Mouse (Mus musculus) cerebellum, postnatal 10 days (tissue): ENCODE data around the gene Memo1.
"Not testable (repeated sequence)": the region's sequence is repeated elsewhere in the genome, so short reads cannot be mapped to it uniquely, and the experiment has no call there.

Source experiments
- DNase-seq, 2 experiments: peaks; one replicate each; pipeline ENCODE4 v3.0.0; 2021; ENCODE audit warnings: mixed read lengths in 2 of 2

The Memo1 gene

GRCm38 (mm10) chr17:74242788-74243187, 52.5 kb downstream of the Memo1 start:
- DNase-seq = no peak

DNA sequence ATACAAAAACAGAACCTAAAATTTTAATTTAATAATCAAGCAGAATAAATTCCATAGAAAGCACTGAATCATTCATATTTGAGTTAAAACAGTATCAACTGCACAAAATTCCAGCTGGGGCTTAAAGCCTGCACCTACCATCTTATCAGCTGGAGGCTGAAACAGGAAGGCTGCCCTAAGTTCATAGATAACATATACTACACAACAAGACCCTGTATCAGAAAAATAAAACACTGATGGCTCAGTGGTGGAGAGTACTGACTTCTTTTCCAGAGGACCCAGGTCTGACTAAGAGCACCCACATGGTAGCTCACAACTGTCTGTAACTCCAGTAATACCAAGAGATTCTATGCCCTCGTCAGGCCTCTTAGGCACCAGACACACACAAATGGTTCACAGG, 55.0 kb downstream of the Memo1 start:
- no peak for DNase-seq

GRCm38 (mm10) chr17:74228131-74228759, 67.1 kb downstream of the Memo1 start:
- DNase-seq = no peak

GRCm38 (mm10) chr17:74217304-74217703, 78.0 kb downstream of the Memo1 start:
- no peak for DNase-seq

- DNase-seq = not testable (repeated sequence)
Observed at GRCm38 (mm10) chr17:74212831-74213524, 82.3 kb downstream of the Memo1 start.

DNA sequence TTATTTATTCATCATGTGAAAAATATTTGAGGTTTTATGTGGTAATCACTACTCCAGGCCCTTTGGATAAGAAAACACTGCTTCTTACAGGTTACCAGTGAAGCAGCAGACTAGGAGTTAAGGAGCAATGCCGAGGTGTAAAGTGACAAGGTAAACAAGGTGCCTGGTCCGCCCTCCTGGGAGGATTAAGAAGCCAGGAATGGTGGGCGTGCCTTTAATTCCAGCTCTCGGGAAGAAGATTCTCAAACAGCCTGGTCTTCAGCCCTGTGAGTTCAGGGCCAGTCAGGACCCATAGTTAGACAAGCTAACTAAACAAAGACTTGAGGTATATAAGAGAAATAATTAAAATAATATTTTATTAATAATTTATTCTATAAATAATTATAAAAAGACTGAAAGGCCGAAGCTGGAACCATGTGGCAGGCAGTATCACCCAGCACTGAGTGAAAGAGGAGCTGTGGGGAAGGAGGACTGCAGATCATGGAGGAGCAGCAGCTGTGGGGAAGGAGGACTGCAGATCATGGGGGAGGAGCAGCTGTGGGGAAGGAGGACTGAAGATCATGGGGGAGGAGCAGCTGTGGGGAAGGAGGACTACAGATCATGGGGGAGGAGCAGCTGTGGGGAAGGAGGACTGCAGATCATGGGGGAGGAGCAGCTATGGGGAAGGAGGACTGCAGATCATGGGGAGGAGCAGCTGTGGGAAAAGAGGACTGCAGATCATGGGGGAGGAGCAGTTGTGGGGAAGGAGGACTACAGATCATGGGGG, 86.0 kb downstream of the Memo1 start:
- no peak for DNase-seq

DNA sequence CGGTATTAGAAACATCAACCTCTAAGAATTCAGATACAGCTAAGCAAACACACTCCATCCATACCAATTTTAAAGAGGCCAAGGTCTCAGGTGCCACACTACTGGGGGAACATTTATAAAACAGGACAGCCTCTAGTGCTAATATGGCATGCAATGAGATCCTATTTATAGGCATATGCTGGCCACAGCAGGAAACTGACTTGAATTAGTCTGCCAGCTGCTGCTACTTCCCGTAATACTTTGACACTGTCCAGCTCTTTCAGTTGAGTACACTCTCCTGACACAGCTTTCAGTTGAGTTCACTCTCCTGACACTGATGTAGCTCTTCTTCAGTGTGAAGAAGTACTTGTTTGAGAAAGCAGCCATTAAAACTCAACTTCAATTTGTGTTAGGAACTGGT, 99.4 kb downstream of the Memo1 start:
- DNase-seq = peak; percentile 42 to 53

- peak; percentile 38 to 49 for DNase-seq
Observed at GRCm38 (mm10) chr17:74194755-74195154, 100.6 kb downstream of the Memo1 start.

- peak; percentile 24 to 34 for DNase-seq
Observed at GRCm38 (mm10) chr17:74193463-74193862, 101.9 kb downstream of the Memo1 start.

DNA sequence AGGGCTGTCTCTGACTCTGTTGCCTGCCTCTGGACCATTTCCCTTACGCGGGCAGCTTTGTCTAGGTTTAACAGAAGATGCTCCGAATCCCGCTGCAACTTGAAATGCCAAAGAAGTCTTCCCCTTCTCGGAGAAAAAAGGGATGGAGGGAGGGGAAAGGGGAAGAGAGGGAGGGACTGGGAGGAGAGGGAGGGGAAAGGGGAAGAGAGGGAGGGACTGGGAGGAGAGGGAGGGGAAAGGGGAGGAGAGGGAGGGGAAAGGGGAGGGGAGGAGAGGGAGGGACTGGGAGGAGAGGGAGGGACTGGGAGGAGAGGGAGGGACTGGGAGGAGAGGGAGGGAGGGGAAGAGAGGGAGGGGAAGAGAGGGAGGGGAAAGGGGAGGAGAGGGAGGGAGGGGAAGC, 103.9 kb downstream of the Memo1 start:
- DNase-seq = no peak

- DNase-seq = peak; percentile 43 to 44
Observed at GRCm38 (mm10) chr17:74186197-74186596, 109.1 kb downstream of the Memo1 start.

- no peak for DNase-seq
Observed at GRCm38 (mm10) chr17:74184739-74185138, 110.6 kb downstream of the Memo1 start.

GRCm38 (mm10) chr17:74180889-74181288, 114.4 kb downstream of the Memo1 start:
- DNase-seq = no peak

- not testable (repeated sequence) for DNase-seq
Observed at GRCm38 (mm10) chr17:74179640-74180039, 115.7 kb downstream of the Memo1 start.

DNA sequence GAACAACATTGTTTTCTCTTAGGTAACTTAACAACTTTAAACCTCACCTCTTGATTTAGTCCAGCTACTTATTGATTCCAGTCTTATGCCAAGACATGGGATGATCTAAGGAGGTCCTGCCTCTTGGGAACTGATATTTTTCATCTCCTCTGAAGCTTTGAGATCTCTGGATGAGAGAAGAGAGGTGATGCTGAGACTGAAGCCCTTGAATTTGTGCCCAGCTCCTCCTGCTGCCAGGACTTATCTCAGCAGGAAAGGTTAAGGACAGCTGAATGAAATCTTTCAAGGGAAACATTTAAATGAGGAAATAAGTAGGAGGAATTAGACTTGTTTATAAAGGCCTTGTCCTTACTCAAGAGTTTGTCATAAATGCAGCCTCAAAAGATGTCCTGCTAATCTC, 121.6 kb downstream of the Memo1 start:
- DNase-seq = peak; percentile 18 to 41

DNA sequence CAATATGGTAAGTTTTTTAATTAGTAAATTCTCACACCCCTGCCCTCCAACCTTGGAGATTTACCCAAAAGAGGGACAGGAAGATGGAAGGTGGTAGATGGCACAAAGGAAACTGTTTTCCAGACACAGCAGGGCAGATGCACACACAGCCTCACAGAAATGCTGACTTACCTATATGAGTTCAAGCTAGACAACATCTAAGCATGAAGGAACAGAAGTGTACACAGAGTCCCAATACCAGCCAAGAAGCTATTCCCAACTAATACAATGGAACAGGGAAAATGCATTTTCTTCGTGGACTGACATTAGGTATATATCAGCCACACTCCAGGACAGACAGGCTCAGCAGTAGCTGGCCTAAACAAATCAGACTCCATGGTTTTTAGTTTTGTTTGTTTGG, 122.5 kb downstream of the Memo1 start:
- no peak for DNase-seq

DNA sequence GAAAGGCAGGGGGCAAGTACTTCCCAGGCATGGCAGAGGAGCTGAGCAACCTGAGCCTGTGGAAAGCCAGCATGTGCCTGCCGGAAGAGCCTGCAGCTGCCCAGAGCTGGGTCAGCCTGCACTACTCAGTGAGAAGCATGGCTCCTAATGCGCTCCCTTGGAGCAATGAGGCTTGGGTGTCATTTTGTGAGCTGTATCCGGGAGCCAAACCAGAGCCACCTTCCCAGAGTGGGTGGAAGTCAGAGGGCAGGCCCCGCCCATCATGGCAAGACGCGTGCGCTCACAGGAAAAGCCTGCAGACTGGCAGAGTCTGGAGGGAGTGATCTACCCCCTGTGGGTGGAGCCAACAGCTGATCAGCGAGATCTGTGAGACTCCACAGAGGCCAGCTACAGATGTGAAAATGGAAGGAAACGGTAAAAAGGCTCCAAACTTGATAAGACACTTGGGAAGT, 135.9 kb downstream of the Memo1 start:
- peak; percentile 28 to 51 for DNase-seq

DNA sequence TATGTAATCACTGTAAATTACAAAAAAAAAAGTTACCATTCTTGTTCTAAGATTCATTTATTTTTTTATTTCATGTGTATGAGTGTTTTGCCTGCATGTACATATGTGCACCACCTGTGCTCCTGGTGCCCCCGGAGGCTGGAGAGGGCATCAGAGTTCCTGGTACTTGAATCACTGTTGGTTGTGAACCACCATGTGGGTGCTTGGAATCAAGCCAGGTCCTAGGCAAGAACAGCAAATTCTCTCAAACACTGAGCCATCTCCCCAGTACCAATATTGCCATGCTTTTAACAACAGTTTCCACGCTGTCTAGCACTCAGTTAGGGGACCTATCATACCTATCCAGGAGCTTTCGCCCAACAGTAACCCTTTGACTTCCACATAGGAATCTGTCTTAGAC, 137.2 kb downstream of the Memo1 start:
- peak; percentile 35 to 51 for DNase-seq
